Mouse (Mus musculus) embryonic facial prominence, embryonic 13.5 days (tissue): ENCODE measurements around the gene Cdc42. TPM values are rescaled to one million over a fixed set of nuclear protein-coding genes. Genes with fewer than 3 reads are reported as not detected.

Experiments used
- ATAC-seq: fragments of 200-750 bp; cut with Nextera tagmentation; 2 replicates; pipeline ENCODE4 v1.8.0; 2017; ENCODE audit warnings: low read depth; ENCODE audit not compliant: insufficient number of reproducible peaks, insufficient read depth, low FRiP score, low TSS enrichment
- H3K27ac ChIP-seq: fragments of 300-500 bp; sonication (generic); 2 replicates; pipeline ENCODE4 v1.5.1; 2015; ENCODE audit warnings: moderate library complexity, mild to moderate bottlenecking, inconsistent platforms
- H3K27me3 ChIP-seq: fragments of 300-500 bp; sonication (generic); 2 replicates; pipeline ENCODE4 v1.6.1; 2015; ENCODE audit warnings: mild to moderate bottlenecking, inconsistent platforms
- H3K36me3 ChIP-seq: fragments of 300-500 bp; sonication (generic); 2 replicates; pipeline ENCODE4 v1.6.1; 2015; ENCODE audit warnings: mild to moderate bottlenecking, inconsistent platforms
- H3K4me1 ChIP-seq: fragments of 300-500 bp; sonication (generic); 2 replicates; pipeline ENCODE4 v1.6.1; 2015; ENCODE audit warnings: inconsistent platforms
- H3K4me2 ChIP-seq: fragments of 300-500 bp; sonication (generic); 2 replicates; pipeline ENCODE4 v1.6.1; 2015; ENCODE audit warnings: moderate library complexity, mild to moderate bottlenecking, inconsistent platforms
- H3K4me3 ChIP-seq: fragments of 300-500 bp; sonication (generic); 2 replicates; pipeline ENCODE4 v1.5.1; 2015; ENCODE audit warnings: mild to moderate bottlenecking, inconsistent platforms
- H3K9ac ChIP-seq: fragments of 300-500 bp; sonication (generic); 2 replicates; pipeline ENCODE4 v1.6.1; 2015; ENCODE audit warnings: mild to moderate bottlenecking, inconsistent platforms
- H3K9me3 ChIP-seq: fragments of 300-500 bp; sonication (generic); 2 replicates; pipeline ENCODE4 v1.6.1; 2016; ENCODE audit warnings: inconsistent platforms
- WGBS: fragments of 180-500 bp; shearing (Covaris S2); methylation state at CpG from one replicate; pipeline ENCODE4 v1.1.7; 2015; ENCODE audit warnings: mixed read lengths; 5-methylcytosine and 5-hydroxymethylcytosine counted together
- polyA plus RNA-seq: library from polyadenylated mRNA; unstranded; fragments of >200 nt; fragmentation: Nextera tagmentation; extraction: Ambion mirVana; gene quantifications from 2 replicates; pipeline ENCODE4 v1.2.1, GENCODE M21; 2015

The Cdc42 gene
- polyA plus RNA-seq, 1 experiment from 2014 or later = 700 TPM

DNA sequence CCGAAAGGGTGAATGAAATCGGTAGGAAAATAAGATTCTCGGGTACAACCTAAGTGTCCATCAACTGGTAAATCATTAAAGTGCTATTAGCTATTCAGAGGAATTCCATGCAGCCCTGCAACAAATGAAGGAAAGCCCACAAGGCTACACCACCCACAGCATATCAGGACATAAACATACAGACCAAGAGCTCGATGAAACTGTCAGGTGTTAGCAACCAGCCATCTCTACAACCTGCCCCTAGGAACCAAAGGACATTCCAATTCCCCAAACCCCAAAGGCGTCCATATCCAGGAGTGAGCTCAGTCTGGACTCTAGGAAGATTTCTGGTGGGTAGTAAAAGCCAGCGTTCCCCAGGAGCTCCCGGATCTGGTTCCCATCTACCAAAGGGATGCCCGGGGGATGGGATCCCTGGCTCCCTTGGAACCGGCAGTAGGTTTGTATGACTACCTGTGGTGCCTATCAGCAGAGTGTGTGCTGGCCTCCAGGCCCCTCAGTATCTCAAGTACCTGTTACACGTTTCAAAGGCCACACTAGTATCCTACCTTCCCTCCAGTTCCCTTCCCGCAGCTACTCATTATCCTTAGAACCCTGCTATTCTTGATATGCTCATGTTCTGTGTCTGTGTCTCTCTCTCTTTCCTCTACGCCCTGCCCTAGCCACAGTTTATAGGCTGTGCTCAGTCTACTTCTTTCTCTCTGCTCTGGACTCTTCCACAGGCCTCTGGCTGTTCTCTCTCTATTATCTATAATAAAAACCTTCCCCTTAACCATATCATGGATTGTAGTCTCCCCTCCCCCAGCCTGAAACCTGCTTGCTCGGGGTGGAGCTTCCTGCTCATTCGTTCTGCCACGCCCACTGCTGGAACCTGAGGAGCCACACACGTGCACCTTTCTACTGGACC lies 23.4 kb upstream of the Cdc42 start:
- peaks cover 7% of the 10 kb centered on the region; the same call in 1 of the 2 replicates for H3K4me1 ChIP-seq
- no peak overlapping the region for H3K9ac ChIP-seq
- H3K9me3 ChIP-seq = no peaks in the 10 kb centered on the region
- peak overlapping the region; percentile 23; the same call in 1 of the 2 replicates for H3K27ac ChIP-seq
- H3K4me3 ChIP-seq = 0 out of 2 replicates have a peak overlapping the region, but pooled peaks have one; percentile 6
- no peaks in the 10 kb centered on the region for H3K36me3 ChIP-seq
- peak overlapping the region; percentile 44 for H3K4me2 ChIP-seq
- no peak for ATAC-seq
- WGBS = 30% methylated on average over 15 of the region's 16 CpGs
- H3K27me3 ChIP-seq = no peaks in the 10 kb centered on the region

GRCm38 (mm10) chr4:137379713-137380255 lies 22.3 kb upstream of the Cdc42 start:
- Histone ChIP-seq H3K27me3 (no peaks in the 10 kb centered on the region), H3K4me1 (peaks cover 14% of the 10 kb centered on the region), H3K9me3 (no peaks in the 10 kb centered on the region), H3K4me3 (no peak overlapping the region), H3K4me2 (no peak overlapping the region), H3K9ac (no peak overlapping the region), H3K36me3 (no peaks in the 10 kb centered on the region), H3K27ac (no peak overlapping the region)
- ATAC-seq = no peak
- WGBS = 87% methylated on average over 10 of the region's 10 CpGs

- H3K27me3 ChIP-seq = no peaks in the 10 kb centered on the region
- H3K9me3 ChIP-seq = no peaks in the 10 kb centered on the region
- H3K9ac ChIP-seq = no peak overlapping the region
- H3K4me1 ChIP-seq = peaks cover 14% of the 10 kb centered on the region
- no peaks in the 10 kb centered on the region for H3K36me3 ChIP-seq
- H3K27ac ChIP-seq = no peak overlapping the region
- 66% methylated on average over 3 of the region's 3 CpGs for WGBS
- no peak overlapping the region for H3K4me2 ChIP-seq
- no peak overlapping the region for H3K4me3 ChIP-seq
- no peak for ATAC-seq
Observed at GRCm38 (mm10) chr4:137379085-137379484, 21.6 kb upstream of the Cdc42 start.

DNA sequence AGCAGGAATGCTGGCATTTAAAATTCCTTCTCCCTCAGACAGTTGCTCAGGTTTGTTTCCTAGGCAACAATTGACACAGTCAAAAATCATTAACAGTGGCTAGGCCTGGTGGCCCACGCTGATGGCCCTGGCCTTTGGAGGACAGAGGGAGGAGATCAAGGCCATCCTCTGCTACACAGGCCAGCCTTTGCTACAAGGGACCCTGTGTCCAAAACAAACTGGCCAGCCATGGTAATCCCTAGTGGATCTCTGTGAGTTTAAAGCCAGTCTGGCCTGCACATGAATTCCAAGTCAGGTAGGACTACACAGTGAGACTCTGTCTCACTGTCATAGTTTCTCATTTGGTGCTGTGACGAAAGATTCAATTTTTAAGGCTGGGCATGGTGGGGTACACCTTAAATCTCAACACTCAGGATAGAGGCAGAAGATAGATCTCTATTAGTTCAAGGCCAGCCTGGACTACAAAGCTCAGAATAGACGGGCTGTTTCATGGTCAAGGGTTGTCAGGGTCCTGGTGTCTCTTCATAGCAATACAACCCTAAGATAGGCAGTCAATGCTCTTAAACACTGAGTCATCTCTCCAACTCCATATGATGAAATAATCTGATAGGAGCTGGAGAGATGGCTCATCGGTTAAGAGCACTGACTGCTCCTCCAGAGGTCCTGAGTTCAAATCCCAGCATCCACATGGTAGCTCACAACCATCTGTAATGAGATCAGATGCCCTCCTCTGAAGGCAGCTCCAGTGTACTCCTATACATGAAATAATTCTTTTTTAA lies 20.2 kb upstream of the Cdc42 start:
- 78% methylated on average over 4 of the region's 4 CpGs for WGBS
- Histone ChIP-seq H3K4me1 (peaks cover 14% of the 10 kb centered on the region), H3K4me2 (no peak overlapping the region), H3K27me3 (no peaks in the 10 kb centered on the region), H3K9ac (no peak overlapping the region), H3K27ac (no peak overlapping the region), H3K4me3 (no peak overlapping the region), H3K9me3 (no peaks in the 10 kb centered on the region), H3K36me3 (no peaks in the 10 kb centered on the region)
- ATAC-seq = no peak

- H3K36me3 ChIP-seq = no peaks in the 10 kb centered on the region
- H3K9ac ChIP-seq = no peak overlapping the region
- H3K4me1 ChIP-seq = peaks cover 14% of the 10 kb centered on the region
- ATAC-seq = no peak
- WGBS = 69% methylated on average over 2 of the region's 2 CpGs
- H3K27ac ChIP-seq = no peak overlapping the region
- no peak overlapping the region for H3K4me2 ChIP-seq
- no peaks in the 10 kb centered on the region for H3K27me3 ChIP-seq
- no peaks in the 10 kb centered on the region for H3K9me3 ChIP-seq
- no peak overlapping the region for H3K4me3 ChIP-seq
Observed at GRCm38 (mm10) chr4:137376778-137377177, 19.3 kb upstream of the Cdc42 start.

- 25% methylated on average over 19 of the region's 19 CpGs for WGBS
- no peak overlapping the region; the same call in 1 of the 2 replicates for H3K9ac ChIP-seq
- H3K4me1 ChIP-seq = peaks cover 8% of the 10 kb centered on the region
- no peak overlapping the region for H3K4me3 ChIP-seq
- ATAC-seq = no peak
- H3K9me3 ChIP-seq = no peaks in the 10 kb centered on the region
- H3K27me3 ChIP-seq = no peaks in the 10 kb centered on the region
- H3K4me2 ChIP-seq = peak overlapping the region; percentile 2
- peak overlapping the region; percentile 19 for H3K27ac ChIP-seq
- no peaks in the 10 kb centered on the region for H3K36me3 ChIP-seq
Observed at GRCm38 (mm10) chr4:137375314-137376278, 18.1 kb upstream of the Cdc42 start.

DNA sequence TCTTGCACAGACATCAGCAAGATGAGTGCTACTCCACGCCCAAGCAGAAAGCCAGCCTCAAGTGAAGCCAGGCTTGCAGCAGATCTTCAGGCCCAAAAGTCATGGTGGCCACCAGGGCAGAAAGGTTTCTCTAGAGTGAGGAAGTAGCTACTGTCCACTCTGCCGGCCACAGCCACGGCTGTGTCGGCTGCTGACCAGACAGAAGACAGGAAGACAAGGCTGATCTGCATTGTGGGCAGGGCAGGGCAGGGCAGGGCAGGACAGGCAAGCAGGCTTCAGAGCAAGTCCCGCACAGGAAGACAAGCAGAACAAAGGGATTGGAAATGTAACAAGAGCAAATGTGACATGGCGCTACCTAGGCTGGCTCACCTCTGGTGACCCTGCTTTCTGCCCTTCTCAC lies 16.2 kb upstream of the Cdc42 start:
- no peak for ATAC-seq
- Histone ChIP-seq H3K27ac (0 out of 2 replicates have a peak overlapping the region, but pooled peaks have one; percentile 4), H3K4me3 (no peak overlapping the region), H3K27me3 (no peaks in the 10 kb centered on the region), H3K9ac (no peak overlapping the region), H3K4me1 (peaks cover 15% of the 10 kb centered on the region), H3K36me3 (no peaks in the 10 kb centered on the region), H3K4me2 (no peak overlapping the region), H3K9me3 (no peaks in the 10 kb centered on the region)
- WGBS = 53% methylated on average over 6 of the region's 6 CpGs

DNA sequence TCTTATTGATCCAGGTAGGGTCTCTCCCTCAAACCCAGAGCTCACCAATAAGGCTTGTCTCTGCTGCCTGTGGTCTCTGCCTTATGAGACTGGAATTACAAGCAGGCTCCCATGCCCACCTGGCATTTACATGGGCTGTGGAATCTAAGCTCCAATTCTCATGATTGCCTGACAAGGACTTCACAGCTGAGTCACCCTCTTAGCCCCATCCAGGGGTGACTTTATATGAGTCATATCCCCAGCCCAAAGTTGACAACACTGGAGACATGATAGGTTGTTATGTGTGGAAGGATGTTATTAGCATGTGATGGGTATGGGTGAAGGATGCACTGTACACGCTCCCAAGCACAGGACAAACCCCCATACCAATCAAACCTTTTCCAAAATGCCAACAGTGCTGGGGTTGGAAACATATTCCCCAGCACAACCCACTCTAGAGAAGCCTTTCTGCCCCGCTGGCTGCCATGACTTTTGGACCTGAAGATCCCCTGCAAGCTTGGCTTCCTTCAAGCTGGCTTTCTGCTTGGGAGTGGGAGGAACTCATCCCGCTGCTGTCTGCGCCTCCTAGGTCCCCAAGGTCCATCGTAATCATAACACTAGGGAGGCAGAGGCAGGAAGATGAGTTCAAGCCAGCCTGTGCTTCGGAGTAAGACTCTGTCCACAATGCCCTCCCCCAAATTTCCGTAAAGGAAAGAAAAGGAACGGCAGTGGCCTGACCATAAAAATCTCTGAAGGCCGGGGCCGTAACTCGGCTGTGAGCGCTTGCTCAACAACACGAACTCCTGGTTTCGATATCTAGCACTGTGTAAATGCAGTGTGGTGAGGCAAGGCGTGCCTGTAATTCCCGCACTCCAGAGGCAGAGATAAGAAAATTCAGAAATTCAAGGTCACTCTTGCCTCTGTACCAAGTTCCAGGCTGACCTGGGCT lies 14.3 kb upstream of the Cdc42 start:
- WGBS = 88% methylated on average over 16 of the region's 16 CpGs
- no peak overlapping the region for H3K4me3 ChIP-seq
- ATAC-seq = no peak
- no peak overlapping the region for H3K4me2 ChIP-seq
- H3K9ac ChIP-seq = no peak overlapping the region
- H3K27me3 ChIP-seq = no peaks in the 10 kb centered on the region
- no peaks in the 10 kb centered on the region for H3K36me3 ChIP-seq
- peaks cover 30% of the 10 kb centered on the region for H3K4me1 ChIP-seq
- no peaks in the 10 kb centered on the region for H3K9me3 ChIP-seq
- no peak overlapping the region for H3K27ac ChIP-seq

DNA sequence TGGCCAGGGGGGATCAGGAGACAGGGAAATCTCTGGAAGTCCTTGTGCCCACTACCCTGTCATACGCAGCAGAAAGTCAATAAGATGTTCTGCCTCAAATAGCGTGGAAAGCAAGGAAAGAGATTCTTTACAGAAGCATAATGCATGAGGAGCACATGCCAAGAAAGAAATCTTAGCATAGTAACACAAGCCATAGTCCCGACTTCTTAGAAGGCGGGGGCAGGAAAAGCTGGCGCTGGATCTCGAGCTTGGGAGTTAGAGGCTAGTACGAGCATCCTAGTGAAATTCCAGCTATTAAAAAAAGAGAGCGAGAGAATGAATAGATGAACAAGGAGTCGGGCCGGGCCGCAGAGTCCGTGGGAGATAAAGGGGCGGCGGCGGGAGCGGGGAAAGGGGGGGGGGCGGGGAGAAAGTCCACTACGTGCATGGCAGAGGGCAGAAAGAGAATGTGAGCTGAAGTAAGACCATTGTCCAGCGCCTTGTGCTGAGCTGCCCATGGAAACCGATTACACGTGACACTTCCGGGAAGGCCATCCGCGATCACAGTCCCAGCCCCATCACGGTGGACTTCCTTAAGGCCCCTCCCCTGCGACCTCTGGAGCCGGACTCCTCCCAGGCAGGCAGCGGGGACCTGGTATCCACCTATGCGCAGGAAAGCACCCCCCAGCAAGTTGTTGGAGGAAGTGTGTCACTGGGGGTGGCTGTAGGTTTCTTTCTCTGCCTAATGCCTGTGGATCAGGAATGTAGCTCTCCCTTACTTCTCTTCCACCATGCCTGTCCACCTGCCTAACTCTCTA lies 12.6 kb upstream of the Cdc42 start:
- Histone ChIP-seq H3K36me3 (no peaks in the 10 kb centered on the region), H3K4me3 (peak overlapping the region; percentile 37), H3K4me2 (peak overlapping the region; percentile 70), H3K27ac (peak overlapping the region; percentile 48; the same call in 1 of the 2 replicates), H3K9ac (peak overlapping the region; percentile 70), H3K27me3 (no peaks in the 10 kb centered on the region), H3K9me3 (no peaks in the 10 kb centered on the region), H3K4me1 (peaks cover 24% of the 10 kb centered on the region)
- 6% methylated on average over 28 of the region's 29 CpGs for WGBS
- ATAC-seq = no peak
